Mouse (Mus musculus): ENCODE results near the gene Usp21.

DNA sequence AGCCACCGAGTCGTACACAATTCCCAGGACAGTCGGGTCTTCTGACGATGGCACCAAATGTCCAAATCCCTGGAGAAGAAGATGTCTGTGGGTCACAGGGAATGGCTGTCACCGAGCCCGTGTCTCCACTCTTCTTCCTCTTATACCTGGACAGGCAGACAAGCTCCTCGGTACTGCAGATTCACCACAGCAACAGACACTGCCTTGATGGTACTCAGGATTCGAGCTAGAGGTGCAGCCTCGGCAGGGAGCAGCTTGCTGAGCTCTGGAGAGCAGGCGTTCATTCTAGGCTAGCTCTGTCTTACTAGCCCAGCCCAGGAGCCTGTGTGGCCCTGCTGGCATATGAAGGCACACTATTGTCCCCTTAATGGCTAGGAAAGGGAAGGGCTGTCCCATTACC lies 10.1 kb downstream of the Usp21 start:
- TF ChIP-seq CTCF (IDR thresholded peaks at IDR 0.05; ENCODE audit: borderline replicate concordance, control insufficient read depth, extremely low read depth, insufficient read depth, low read length, poor library complexity), result no peak
- no peak for TF ChIP-seq POLR2A (IDR thresholded peaks at IDR 0.05; ENCODE audit: control insufficient read depth, extremely low read depth, insufficient read depth, low read length, poor library complexity)

All from thymus, adult 2 months (tissue).